Mouse (Mus musculus): ENCODE measurements around the gene Batf3.

Gene Batf3

DNA sequence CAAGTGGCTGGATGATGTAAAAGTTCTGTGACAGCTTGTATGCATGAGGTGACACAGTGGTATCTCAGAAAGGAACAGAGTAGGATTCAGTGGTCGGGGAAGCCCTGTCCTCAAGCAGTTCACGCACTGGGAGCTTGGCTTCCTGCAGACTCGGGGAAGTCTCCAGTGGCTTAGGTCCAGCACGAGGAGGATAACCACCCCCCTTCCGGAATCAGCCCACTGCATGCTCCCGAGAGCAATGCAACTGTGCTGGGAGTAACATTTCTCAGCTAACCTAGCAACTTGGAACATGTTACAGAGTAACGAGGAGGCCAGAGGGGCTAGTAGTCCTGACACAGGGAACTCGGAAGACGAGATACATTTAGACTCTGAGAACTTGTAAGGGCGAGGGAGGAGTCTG lies 9.7 kb downstream of the Batf3 start:
- peaks cover 29% of the 10 kb centered on the region for H3K27me3 ChIP-seq (ENCODE audit: insufficient read depth, low read length)
- H3K9me3 ChIP-seq (ENCODE audit: low read length): no peaks in the 10 kb centered on the region
- H3K4me3 ChIP-seq (replicated peaks; ENCODE audit: low read length): no peak overlapping the region
- TF ChIP-seq POU5F1 (IDR thresholded peaks at IDR 0.05; ENCODE audit: borderline replicate concordance, low read length): no peak
- TF ChIP-seq NANOG (IDR thresholded peaks at IDR 0.05; ENCODE audit: borderline replicate concordance, low read length): no peak
- TF ChIP-seq CTCF (conservative IDR thresholded peaks at IDR 0.05; ENCODE audit: low read length): no peak
- H3K36me3 ChIP-seq (ENCODE audit: insufficient read depth, low read length): no peaks in the 10 kb centered on the region
- H3K4me1 ChIP-seq (replicated peaks; ENCODE audit: low read depth, low read length): no peaks in the 10 kb centered on the region; the same call in none of the 2 replicates

- Histone ChIP-seq H3K36me3 (ENCODE audit: insufficient read depth, low read length) (no peaks in the 10 kb centered on the region), H3K9me3 (ENCODE audit: low read length) (no peaks in the 10 kb centered on the region), H3K27me3 (ENCODE audit: insufficient read depth, low read length) (peaks cover 37% of the 10 kb centered on the region), H3K4me3 (replicated peaks; ENCODE audit: low read length) (no peak overlapping the region), H3K4me1 (replicated peaks; ENCODE audit: low read depth, low read length) (no peaks in the 10 kb centered on the region; the same call in none of the 2 replicates)
- TF ChIP-seq NANOG (IDR thresholded peaks at IDR 0.05; ENCODE audit: borderline replicate concordance, low read length) (no peak), POU5F1 (IDR thresholded peaks at IDR 0.05; ENCODE audit: borderline replicate concordance, low read length) (no peak), CTCF (conservative IDR thresholded peaks at IDR 0.05; ENCODE audit: low read length) (no peak)
Observed at GRCm38 (mm10) chr1:191109907-191110306, 12.3 kb downstream of the Batf3 start.

DNA sequence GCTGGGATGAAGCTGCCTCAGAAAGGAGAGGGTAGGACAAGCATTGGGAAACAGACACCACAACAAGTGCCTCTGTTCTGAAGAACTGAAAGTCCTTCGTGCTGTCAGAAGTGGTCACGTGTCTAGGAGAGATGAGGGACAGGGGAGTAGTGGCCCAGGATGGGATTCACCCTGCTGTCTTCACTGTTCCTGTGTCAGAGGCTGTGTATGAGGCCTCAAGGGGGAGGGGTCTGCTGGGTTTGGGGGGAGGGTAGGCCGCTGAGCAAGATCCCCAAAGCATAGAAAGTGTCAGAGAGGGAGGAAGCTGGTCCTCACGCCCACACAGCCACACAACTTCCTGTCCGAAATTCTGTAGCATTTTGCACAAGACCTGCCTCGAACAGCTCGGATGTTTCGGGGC lies 13.5 kb downstream of the Batf3 start:
- Histone ChIP-seq H3K36me3 (ENCODE audit: insufficient read depth, low read length) (no peaks in the 10 kb centered on the region), H3K4me1 (replicated peaks; ENCODE audit: low read depth, low read length) (no peaks in the 10 kb centered on the region; the same call in none of the 2 replicates), H3K9me3 (ENCODE audit: low read length) (no peaks in the 10 kb centered on the region), H3K4me3 (replicated peaks; ENCODE audit: low read length) (no peak overlapping the region), H3K27me3 (ENCODE audit: insufficient read depth, low read length) (peaks cover 36% of the 10 kb centered on the region)
- TF ChIP-seq POU5F1 (IDR thresholded peaks at IDR 0.05; ENCODE audit: borderline replicate concordance, low read length): no peak
- TF ChIP-seq CTCF (conservative IDR thresholded peaks at IDR 0.05; ENCODE audit: low read length): no peak
- TF ChIP-seq NANOG (IDR thresholded peaks at IDR 0.05; ENCODE audit: borderline replicate concordance, low read length): no peak

DNA sequence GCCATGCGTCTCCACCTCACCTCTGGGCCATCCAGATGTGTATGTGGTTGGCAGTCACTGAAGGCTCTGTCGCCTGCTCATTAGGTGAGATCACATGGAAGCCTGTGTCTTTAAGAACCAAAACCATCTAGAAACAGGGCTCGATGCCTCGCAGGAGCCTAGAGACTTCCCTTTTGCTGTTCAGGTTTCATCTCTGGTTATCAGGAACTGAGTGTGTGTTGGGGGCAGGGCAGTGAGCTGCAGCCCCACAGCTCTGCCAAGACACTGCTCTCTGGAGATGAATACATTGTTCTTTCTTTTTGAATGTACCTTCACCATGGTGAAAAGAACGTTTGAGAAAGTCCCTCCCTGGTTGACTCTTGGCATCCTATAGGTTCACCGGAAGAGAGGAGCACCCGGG lies 17.2 kb downstream of the Batf3 start:
- peaks cover 19% of the 10 kb centered on the region; the same call in 1 of the 2 replicates for H3K27me3 ChIP-seq (ENCODE audit: insufficient read depth, low read length)
- H3K4me1 ChIP-seq (replicated peaks; ENCODE audit: low read depth, low read length): no peaks in the 10 kb centered on the region; the same call in none of the 2 replicates
- no peak overlapping the region for H3K4me3 ChIP-seq (replicated peaks; ENCODE audit: low read length)
- no peaks in the 10 kb centered on the region for H3K36me3 ChIP-seq (ENCODE audit: insufficient read depth, low read length)
- H3K9me3 ChIP-seq (ENCODE audit: low read length): no peaks in the 10 kb centered on the region
- no peak for TF ChIP-seq NANOG (IDR thresholded peaks at IDR 0.05; ENCODE audit: borderline replicate concordance, low read length)
- TF ChIP-seq POU5F1 (IDR thresholded peaks at IDR 0.05; ENCODE audit: borderline replicate concordance, low read length): no peak
- no peak for TF ChIP-seq CTCF (conservative IDR thresholded peaks at IDR 0.05; ENCODE audit: low read length)

DNA sequence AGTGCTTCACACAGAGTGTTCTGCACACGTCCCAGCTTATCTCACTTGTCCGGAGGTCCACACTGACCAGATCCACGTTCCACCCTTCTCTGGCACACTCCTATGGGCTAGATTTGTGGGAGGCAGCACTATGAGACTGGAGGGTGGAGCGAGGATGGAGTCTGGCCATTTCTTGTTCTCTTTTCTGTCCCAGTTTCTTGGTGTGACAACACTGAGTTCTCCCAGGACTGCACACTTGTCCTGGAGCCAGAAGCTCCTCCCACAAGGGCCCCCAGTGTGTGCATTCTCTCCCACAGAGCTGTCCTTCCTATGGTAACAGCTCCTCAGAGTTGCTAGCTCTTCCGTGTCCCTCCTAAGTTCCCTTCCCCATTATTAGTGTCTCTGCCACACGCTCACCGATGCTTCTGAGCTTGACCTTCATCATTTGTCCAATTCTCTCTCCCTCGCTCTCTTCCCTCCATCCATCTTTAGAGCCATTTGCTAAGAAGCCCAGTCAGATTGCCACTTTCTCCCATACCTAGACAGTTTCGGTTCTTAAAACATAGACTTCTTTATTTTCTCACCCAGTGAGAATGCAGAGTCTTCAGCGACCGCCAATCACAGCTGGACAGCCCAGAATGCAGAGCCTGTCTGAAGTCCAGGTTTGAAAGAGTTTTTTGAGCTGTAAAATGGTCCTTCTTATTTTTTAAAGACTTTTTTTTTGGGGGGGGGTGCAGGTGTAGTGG lies 18.0 kb downstream of the Batf3 start:
- Histone ChIP-seq H3K36me3 (ENCODE audit: insufficient read depth, low read length) (no peaks in the 10 kb centered on the region), H3K4me3 (replicated peaks; ENCODE audit: low read length) (no peak overlapping the region), H3K9me3 (ENCODE audit: low read length) (no peaks in the 10 kb centered on the region), H3K4me1 (replicated peaks; ENCODE audit: low read depth, low read length) (no peaks in the 10 kb centered on the region; the same call in none of the 2 replicates), H3K27me3 (ENCODE audit: insufficient read depth, low read length) (peaks cover 14% of the 10 kb centered on the region; the same call in 1 of the 2 replicates)
- TF ChIP-seq CTCF (conservative IDR thresholded peaks at IDR 0.05; ENCODE audit: low read length): no peak
- no peak for TF ChIP-seq POU5F1 (IDR thresholded peaks at IDR 0.05; ENCODE audit: borderline replicate concordance, low read length)
- no peak for TF ChIP-seq NANOG (IDR thresholded peaks at IDR 0.05; ENCODE audit: borderline replicate concordance, low read length)

GRCm38 (mm10) chr1:191122744-191123143 lies 25.1 kb downstream of the Batf3 start:
- TF ChIP-seq NANOG (IDR thresholded peaks at IDR 0.05; ENCODE audit: borderline replicate concordance, low read length) (no peak), POU5F1 (IDR thresholded peaks at IDR 0.05; ENCODE audit: borderline replicate concordance, low read length) (no peak)
- H3K4me3 ChIP-seq (replicated peaks; ENCODE audit: low read length): no peak overlapping the region
- H3K9me3 ChIP-seq (ENCODE audit: low read length): no peaks in the 10 kb centered on the region
- no peaks in the 10 kb centered on the region for H3K36me3 ChIP-seq (ENCODE audit: insufficient read depth, low read length)
- H3K4me1 ChIP-seq (replicated peaks; ENCODE audit: low read depth, low read length): peaks cover 10% of the 10 kb centered on the region
- H3K27me3 ChIP-seq (ENCODE audit: insufficient read depth, low read length): peaks cover 21% of the 10 kb centered on the region

DNA sequence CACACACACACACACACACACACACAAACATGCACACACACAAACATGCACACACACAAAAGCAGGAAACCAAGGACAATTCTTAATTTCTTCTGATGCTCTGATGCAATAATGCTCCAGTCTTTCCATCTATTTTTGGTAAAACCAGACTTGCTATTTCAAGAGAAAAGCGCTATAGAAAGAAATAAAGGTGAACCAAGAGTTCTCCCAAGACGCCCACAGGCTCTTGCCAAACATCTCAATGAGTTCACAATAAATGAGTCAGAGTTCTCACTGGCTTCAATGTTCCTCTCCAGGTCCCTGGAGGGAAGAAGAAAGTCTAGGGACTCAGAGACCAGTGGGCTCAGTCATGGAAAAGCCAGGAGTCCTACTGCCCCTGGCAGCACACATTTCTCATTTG lies 26.0 kb downstream of the Batf3 start:
- H3K27me3 ChIP-seq (ENCODE audit: insufficient read depth, low read length): peaks cover 21% of the 10 kb centered on the region
- H3K4me3 ChIP-seq (replicated peaks; ENCODE audit: low read length): no peak overlapping the region
- TF ChIP-seq CTCF (conservative IDR thresholded peaks at IDR 0.05; ENCODE audit: low read length): no peak
- no peak for TF ChIP-seq POU5F1 (IDR thresholded peaks at IDR 0.05; ENCODE audit: borderline replicate concordance, low read length)
- TF ChIP-seq NANOG (IDR thresholded peaks at IDR 0.05; ENCODE audit: borderline replicate concordance, low read length): no peak
- no peaks in the 10 kb centered on the region for H3K9me3 ChIP-seq (ENCODE audit: low read length)
- H3K4me1 ChIP-seq (replicated peaks; ENCODE audit: low read depth, low read length): peaks cover 10% of the 10 kb centered on the region
- no peaks in the 10 kb centered on the region for H3K36me3 ChIP-seq (ENCODE audit: insufficient read depth, low read length)

GRCm38 (mm10) chr1:191124288-191124687 lies 26.6 kb downstream of the Batf3 start:
- TF ChIP-seq NANOG (IDR thresholded peaks at IDR 0.05; ENCODE audit: borderline replicate concordance, low read length): no peak
- TF ChIP-seq POU5F1 (IDR thresholded peaks at IDR 0.05; ENCODE audit: borderline replicate concordance, low read length): no peak
- TF ChIP-seq CTCF (conservative IDR thresholded peaks at IDR 0.05; ENCODE audit: low read length): no peak
- Histone ChIP-seq H3K27me3 (ENCODE audit: insufficient read depth, low read length) (peaks cover 21% of the 10 kb centered on the region), H3K9me3 (ENCODE audit: low read length) (peaks cover under 1% of the 10 kb centered on the region; the same call in 1 of the 2 replicates), H3K4me3 (replicated peaks; ENCODE audit: low read length) (no peak overlapping the region), H3K36me3 (ENCODE audit: insufficient read depth, low read length) (no peaks in the 10 kb centered on the region), H3K4me1 (replicated peaks; ENCODE audit: low read depth, low read length) (peaks cover 10% of the 10 kb centered on the region)

Measured in E14TG2a.4 (cell line).